Mouse (Mus musculus) bone marrow macrophage, adult 2 months (primary cell): ENCODE measurements around the gene Sugct.

Experiments used
- CTCF ChIP-seq: IDR thresholded peaks from 2 replicates; pipeline ENCODE4 v1.5.1; 2012; ENCODE audit warnings: low read depth, mild to moderate bottlenecking, low read length, moderate library complexity
- POLR2A ChIP-seq: IDR thresholded peaks from 2 replicates; pipeline ENCODE4 v1.6.1; 2012; ENCODE audit warnings: mild to moderate bottlenecking, low read depth, low read length, borderline replicate concordance

DNA sequence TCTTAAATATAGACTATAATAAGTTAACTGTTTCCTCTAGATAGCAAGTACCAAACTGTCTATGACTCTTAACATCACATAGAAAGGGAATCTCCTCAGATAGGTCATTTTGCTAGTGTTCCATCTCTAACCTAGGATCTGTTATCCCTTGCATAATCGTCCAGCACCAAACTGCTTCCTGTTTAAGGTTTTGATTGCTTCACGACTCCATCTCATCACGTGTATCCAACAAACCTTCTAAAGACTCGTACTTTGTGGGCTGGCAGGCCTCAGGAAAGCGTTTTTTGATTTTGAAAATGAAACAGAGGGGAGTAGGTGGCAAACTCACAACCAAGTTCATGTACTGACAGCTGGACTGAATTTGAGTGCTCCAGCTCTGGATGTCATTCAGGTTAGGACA is 878.6 kb downstream of the Sugct start:
- TF ChIP-seq CTCF (no peak), POLR2A (no peak)
